Mouse (Mus musculus) kidney, embryonic 14.5 days (tissue): ENCODE measurements at regions not wholly inside any gene's neighbourhood (a gene's known extent, or its start where the extent isn't known, plus 50 kb on each side); places are given as distances from the start of the nearest gene placed in this dataset.
A peak's percentile ranks its signal among the peaks of the same experiment; 100 is the strongest.
"Not testable (repeated sequence)": the region's sequence is repeated elsewhere in the genome, so short reads cannot be mapped to it uniquely, and the experiment has no call there.

ENCODE experiments used
- ATAC-seq: fragments of 200-750 bp; cut with Nextera tagmentation; 2 replicates; pipeline ENCODE4 v1.8.0; 2017; ENCODE audit warnings: moderate number of reproducible peaks, mild to moderate bottlenecking, moderate TSS enrichment, moderate library complexity; ENCODE audit not compliant: low FRiP score, low TSS enrichment
- H3K27ac ChIP-seq: fragments of 300-500 bp; sonication (generic); 2 replicates; pipeline ENCODE4 v1.5.1; 2014; ENCODE audit warnings: low read depth, mild to moderate bottlenecking, low read length, moderate library complexity, mixed read lengths
- H3K27me3 ChIP-seq: fragments of 300-500 bp; sonication (generic); 2 replicates; pipeline ENCODE4 v1.6.1; 2014; ENCODE audit warnings: mild to moderate bottlenecking, low read length; ENCODE audit not compliant: control insufficient read depth, insufficient read depth
- H3K36me3 ChIP-seq: fragments of 300-500 bp; sonication (generic); 2 replicates; pipeline ENCODE4 v1.6.1; 2014; ENCODE audit warnings: low read length, mixed read lengths; ENCODE audit not compliant: control insufficient read depth, insufficient read depth
- H3K4me1 ChIP-seq: fragments of 300-500 bp; sonication (generic); 2 replicates; pipeline ENCODE4 v1.6.1; 2014; ENCODE audit warnings: low read length, mixed read lengths; ENCODE audit not compliant: control insufficient read depth, insufficient read depth
- H3K4me2 ChIP-seq: fragments of 300-500 bp; sonication (generic); replicated peaks from 2 replicates; pipeline ENCODE4 v1.6.1; 2014; ENCODE audit warnings: low read depth, mild to moderate bottlenecking, low read length
- H3K4me3 ChIP-seq: fragments of 300-500 bp; sonication (generic); 2 replicates; pipeline ENCODE4 v1.5.1; 2014; ENCODE audit warnings: mild to moderate bottlenecking, low read length
- H3K9ac ChIP-seq: fragments of 300-500 bp; sonication (generic); 2 replicates; pipeline ENCODE4 v1.6.1; 2014; ENCODE audit warnings: low read depth, mild to moderate bottlenecking, low read length, moderate library complexity
- H3K9me3 ChIP-seq: fragments of 300-500 bp; sonication (generic); 2 replicates; pipeline ENCODE4 v1.6.1; 2016; ENCODE audit warnings: low read length; ENCODE audit not compliant: control insufficient read depth
- WGBS: fragments of 180-500 bp; shearing (Covaris S2); extraction: QIAGEN DNeasy Blood & Tissue Kit; methylation state at CpG from one replicate; pipeline ENCODE4 v1.1.7; 2014; 5-methylcytosine and 5-hydroxymethylcytosine counted together

- no peak for ATAC-seq
- Histone ChIP-seq H3K9me3 (no peaks in the 10 kb centered on the region), H3K36me3 (no peaks in the 10 kb centered on the region), H3K27ac (no peak overlapping the region), H3K4me3 (no peak overlapping the region), H3K27me3 (no peaks in the 10 kb centered on the region), H3K4me1 (no peaks in the 10 kb centered on the region), H3K4me2 (no peak overlapping the region), H3K9ac (no peak overlapping the region)
- 66% methylated on average over 2 of the region's 2 CpGs for WGBS
Observed at GRCm38 (mm10) chr10:23733679-23734078, 53.4 kb downstream of the Rps12 start.

- not testable (repeated sequence) for ATAC-seq, H3K4me1 ChIP-seq, H3K4me2 ChIP-seq, H3K27me3 ChIP-seq, H3K27ac ChIP-seq, H3K36me3 ChIP-seq, H3K9me3 ChIP-seq, H3K4me3 ChIP-seq, H3K9ac ChIP-seq
- WGBS: 92% methylated on average over 25 of the region's 28 CpGs
Observed at GRCm38 (mm10) chr10:23725960-23726714, 60.9 kb downstream of the Rps12 start.

GRCm38 (mm10) chr10:23718124-23718523, 69.0 kb downstream of the Rps12 start:
- Histone ChIP-seq H3K36me3 (no peaks in the 10 kb centered on the region), H3K9ac (no peak overlapping the region), H3K4me3 (no peak overlapping the region), H3K27ac (no peak overlapping the region), H3K27me3 (no peaks in the 10 kb centered on the region), H3K4me2 (no peak overlapping the region), H3K9me3 (no peaks in the 10 kb centered on the region), H3K4me1 (no peaks in the 10 kb centered on the region)
- 61% methylated on average over 7 of the region's 7 CpGs for WGBS
- ATAC-seq: no peak

- ATAC-seq: peak; percentile 76; the same call in 1 of the 2 replicates
- Histone ChIP-seq H3K27ac (no peak overlapping the region), H3K4me2 (no peak overlapping the region), H3K9ac (no peak overlapping the region), H3K36me3 (no peaks in the 10 kb centered on the region), H3K4me3 (no peak overlapping the region), H3K27me3 (no peaks in the 10 kb centered on the region), H3K9me3 (no peaks in the 10 kb centered on the region), H3K4me1 (no peaks in the 10 kb centered on the region)
- WGBS: 70% methylated on average over 10 of the region's 10 CpGs
Observed at GRCm38 (mm10) chr10:23715511-23715910, 71.6 kb downstream of the Rps12 start.

- no peak for ATAC-seq
- no peak overlapping the region for H3K4me3 ChIP-seq
- 96% methylated on average over 7 of the region's 7 CpGs for WGBS
Observed at GRCm38 (mm10) chr10:23715101-23715500, 72.0 kb downstream of the Rps12 start.

GRCm38 (mm10) chr10:23712691-23713378, 74.2 kb downstream of the Rps12 start:
- Histone ChIP-seq H3K9me3 (no peaks in the 10 kb centered on the region), H3K4me2 (no peak overlapping the region), H3K4me3 (no peak overlapping the region), H3K4me1 (no peaks in the 10 kb centered on the region), H3K9ac (no peak overlapping the region), H3K36me3 (no peaks in the 10 kb centered on the region), H3K27ac (no peak overlapping the region), H3K27me3 (no peaks in the 10 kb centered on the region)
- no peak for ATAC-seq
- 73% methylated on average over 5 of the region's 5 CpGs for WGBS

More at GRCm38 (mm10) chr10:23715101-23715500, 72.0 kb downstream of the Rps12 start:
- Histone ChIP-seq H3K9ac (no peak overlapping the region), H3K36me3 (no peaks in the 10 kb centered on the region), H3K27me3 (no peaks in the 10 kb centered on the region), H3K9me3 (no peaks in the 10 kb centered on the region), H3K4me1 (no peaks in the 10 kb centered on the region), H3K27ac (no peak overlapping the region), H3K4me2 (no peak overlapping the region)

GRCm38 (mm10) chr10:23711416-23712171, 75.5 kb downstream of the Rps12 start:
- H3K27ac ChIP-seq: no peak overlapping the region
- no peaks in the 10 kb centered on the region for H3K4me1 ChIP-seq
- no peaks in the 10 kb centered on the region for H3K36me3 ChIP-seq
- 49% methylated on average over 6 of the region's 6 CpGs for WGBS
- ATAC-seq: no peak
- no peak overlapping the region for H3K4me2 ChIP-seq
- H3K4me3 ChIP-seq: no peak overlapping the region
- no peak overlapping the region for H3K9ac ChIP-seq
- no peaks in the 10 kb centered on the region for H3K27me3 ChIP-seq
- no peaks in the 10 kb centered on the region for H3K9me3 ChIP-seq

- H3K27ac ChIP-seq: no peak overlapping the region
- H3K27me3 ChIP-seq: no peaks in the 10 kb centered on the region
- H3K9ac ChIP-seq: no peak overlapping the region
- H3K36me3 ChIP-seq: no peaks in the 10 kb centered on the region
- 77% methylated on average over 6 of the region's 6 CpGs for WGBS
- ATAC-seq: no peak
- no peak overlapping the region for H3K4me2 ChIP-seq
- no peak overlapping the region for H3K4me3 ChIP-seq
- H3K9me3 ChIP-seq: no peaks in the 10 kb centered on the region
- H3K4me1 ChIP-seq: no peaks in the 10 kb centered on the region
Observed at GRCm38 (mm10) chr10:23710999-23711398, 76.1 kb downstream of the Rps12 start.

- H3K27me3 ChIP-seq: no peaks in the 10 kb centered on the region
- no peak overlapping the region for H3K9ac ChIP-seq
- H3K36me3 ChIP-seq: no peaks in the 10 kb centered on the region
- no peak for ATAC-seq
- no peak overlapping the region for H3K4me3 ChIP-seq
- H3K27ac ChIP-seq: no peak overlapping the region
- H3K4me2 ChIP-seq: no peak overlapping the region
- no peaks in the 10 kb centered on the region for H3K4me1 ChIP-seq
- no peaks in the 10 kb centered on the region for H3K9me3 ChIP-seq
- 90% methylated on average over 8 of the region's 8 CpGs for WGBS
Observed at GRCm38 (mm10) chr10:23708261-23708660, 78.8 kb downstream of the Rps12 start.
